Comparison of ENCODE assay signal across 20 mouse cellular contexts in the genomic region with DNA sequence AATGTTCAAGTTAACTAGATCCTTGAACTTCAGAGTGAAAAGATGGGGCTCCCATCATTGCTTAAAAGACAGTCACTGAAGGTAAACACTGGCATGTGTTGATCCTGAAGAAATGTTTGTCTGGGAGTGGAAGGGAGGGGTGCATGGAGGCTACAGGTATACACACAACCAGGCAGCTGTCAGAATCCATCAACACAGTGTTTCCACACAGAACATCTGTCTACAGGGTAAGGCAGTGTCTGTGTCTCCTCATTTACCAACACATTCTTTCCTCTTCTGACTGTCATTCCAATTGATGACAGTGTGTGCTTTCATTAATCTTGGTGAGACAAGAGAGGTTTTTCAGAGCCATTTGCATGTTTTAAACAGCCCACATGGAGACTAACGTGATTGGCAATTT.
"Had no signal": no experiment of that assay in that cellular context is flagged by ENCODE, and none has a peak within 500 bp of the region (broad histone marks: within the 10 kb centered on the region; RNA-seq: fewer than 3 reads in every experiment).

No protein-coding gene starts in this region.

- H3K4me3 ChIP-seq: limb, embryonic 12.5 days; limb, embryonic 15.5 days; midbrain, embryonic 12.5 days; neural tube, embryonic 12.5 days; stomach, embryonic 15.5 days had no signal

- H3K9me3 ChIP-seq: limb, embryonic 12.5 days; limb, embryonic 15.5 days; midbrain, embryonic 12.5 days; neural tube, embryonic 12.5 days; stomach, embryonic 15.5 days had no signal

- H3K27ac ChIP-seq: limb, embryonic 12.5 days; limb, embryonic 15.5 days; liver, embryonic 14.5 days; macrophage; midbrain, embryonic 12.5 days; neural tube, embryonic 12.5 days; stomach, embryonic 15.5 days had no signal

- H3K4me2 ChIP-seq: limb, embryonic 12.5 days; limb, embryonic 15.5 days; liver, embryonic 11.5 days; lung, embryonic 14.5 days; midbrain, embryonic 12.5 days; neural tube, embryonic 12.5 days; stomach, embryonic 15.5 days had no signal

- ATAC-seq: liver, postnatal 0 days; lung, postnatal 0 days; midbrain, embryonic 16.5 days had no signal

- H3K27me3 ChIP-seq: limb, embryonic 12.5 days; limb, embryonic 15.5 days; midbrain, embryonic 12.5 days; neural tube, embryonic 12.5 days; stomach, embryonic 15.5 days had no signal

- H3K36me3 ChIP-seq: limb, embryonic 12.5 days; limb, embryonic 15.5 days; midbrain, embryonic 12.5 days; neural tube, embryonic 12.5 days; stomach, embryonic 15.5 days had no signal

- H3K4me1 ChIP-seq: limb, embryonic 12.5 days; limb, embryonic 15.5 days; midbrain, embryonic 12.5 days; neural tube, embryonic 12.5 days; stomach, embryonic 15.5 days had no signal

- H3K9ac ChIP-seq: limb, embryonic 12.5 days; limb, embryonic 15.5 days; liver, embryonic 14.5 days; liver, postnatal 0 days; lung, embryonic 14.5 days; midbrain, embryonic 12.5 days; neural tube, embryonic 12.5 days; stomach, embryonic 15.5 days had no signal

- DNase-seq: kidney, adult 9 months; kidney, postnatal 14 days; kidney, postnatal 4 days; left cerebral cortex, postnatal 4 days; liver, postnatal 0 days; lung, embryonic 14.5 days; retina, postnatal 1 day; right cerebral cortex, postnatal 25 days; spleen, adult 18-20 months; thymus, postnatal 25 days had no signal
